Mouse (Mus musculus): Measurements from ENCODE around the gene Med23.

DNA sequence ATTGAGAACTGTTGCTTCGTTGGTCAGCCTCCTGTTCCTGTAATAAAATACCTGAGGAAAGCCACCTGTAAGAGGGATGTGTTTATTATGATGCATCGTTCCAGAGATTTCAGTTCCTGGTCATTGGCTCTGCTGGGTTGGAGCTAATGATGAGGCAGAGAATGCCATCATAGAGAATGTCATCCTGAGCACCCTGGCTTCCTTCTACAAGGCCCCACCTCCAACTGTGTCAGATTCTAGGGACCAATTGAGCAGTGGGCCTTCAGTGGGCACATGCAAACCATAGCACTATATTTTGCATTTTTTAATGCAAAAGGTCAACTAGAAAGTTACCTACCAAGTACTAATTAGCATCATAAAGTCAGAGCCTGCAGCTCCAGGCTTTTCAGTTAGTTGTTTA is 6.6 kb upstream of the Med23 start:
- TF ChIP-seq POLR2A (IDR thresholded peaks at IDR 0.05; ENCODE audit: borderline replicate concordance, low read depth, low read length), result no peak
- no peak for TF ChIP-seq CTCF (IDR thresholded peaks at IDR 0.05; ENCODE audit: low read depth, low read length)
